Mouse (Mus musculus): ENCODE results near the gene Slc22a18. TPM values are rescaled to one million over a fixed set of nuclear protein-coding genes. Genes with fewer than 3 reads are reported as not detected.

Gene Slc22a18
- 2.3 and 3.5 TPM in 2 replicates for polyA plus RNA-seq (2012)

DNA sequence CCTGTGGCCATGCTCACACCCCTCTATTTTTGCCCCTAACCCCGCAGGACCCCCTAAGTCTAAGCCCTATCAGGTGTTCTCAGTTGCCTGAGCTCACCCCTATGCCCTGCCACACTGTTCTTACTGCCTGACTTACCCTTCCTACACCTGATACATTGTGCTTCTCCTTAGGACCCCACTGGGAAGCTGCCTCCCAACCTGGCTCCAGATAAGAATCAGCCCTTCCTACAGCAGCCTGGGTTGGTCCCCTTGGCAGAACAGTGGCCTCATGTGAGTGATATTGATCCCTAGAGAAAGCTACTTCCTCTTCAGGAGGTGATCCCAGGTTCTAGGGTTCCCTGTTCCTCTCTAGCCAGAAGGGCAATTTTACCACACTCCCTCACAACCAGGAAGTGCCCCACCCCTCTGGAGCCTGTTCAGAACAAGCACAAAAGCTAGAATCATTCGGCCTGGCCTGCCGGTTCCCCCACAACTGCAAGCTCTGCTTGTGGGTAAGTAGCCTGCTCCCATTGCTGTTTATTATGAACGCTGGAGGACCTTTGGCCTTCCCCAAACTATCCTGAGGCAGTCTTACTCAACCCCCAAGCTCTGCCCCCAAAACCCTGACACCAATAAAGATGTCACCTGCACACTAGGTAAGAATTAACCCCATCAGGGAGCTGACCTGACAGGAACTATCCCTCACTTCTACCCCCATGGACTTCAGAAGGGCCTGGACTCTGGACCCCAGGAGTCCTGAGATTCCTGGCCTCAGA, at the start of gene Slc22a18:
Slc22a18 (plus strand) TSS at position 390 of the 755 bp plus-strand sequence.

DNA sequence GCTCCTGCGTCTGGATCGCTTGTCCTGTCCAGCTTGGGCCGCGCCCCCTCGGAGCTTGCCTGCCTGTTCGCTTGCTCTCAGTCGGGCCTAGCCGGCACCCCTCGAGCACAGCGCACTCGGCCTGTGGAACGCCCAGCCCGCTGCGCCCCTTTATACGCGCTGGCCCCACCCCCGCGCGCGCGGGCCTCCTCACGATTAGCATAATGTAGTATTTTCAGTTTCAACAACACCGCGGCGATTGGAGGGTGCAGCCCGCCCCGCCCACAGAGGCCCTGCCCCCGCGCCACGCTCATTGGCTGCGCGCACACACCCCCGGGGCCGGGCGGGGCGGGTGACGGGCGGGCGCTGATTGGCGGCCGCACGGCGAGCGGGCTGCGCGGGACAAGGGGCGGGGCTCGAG, 12.7 kb upstream of the Slc22a18 start, which contains the start of gene Cdkn1c:
Cdkn1c (minus strand) TSS at position 177 of the 400 bp plus-strand sequence.

DNA sequence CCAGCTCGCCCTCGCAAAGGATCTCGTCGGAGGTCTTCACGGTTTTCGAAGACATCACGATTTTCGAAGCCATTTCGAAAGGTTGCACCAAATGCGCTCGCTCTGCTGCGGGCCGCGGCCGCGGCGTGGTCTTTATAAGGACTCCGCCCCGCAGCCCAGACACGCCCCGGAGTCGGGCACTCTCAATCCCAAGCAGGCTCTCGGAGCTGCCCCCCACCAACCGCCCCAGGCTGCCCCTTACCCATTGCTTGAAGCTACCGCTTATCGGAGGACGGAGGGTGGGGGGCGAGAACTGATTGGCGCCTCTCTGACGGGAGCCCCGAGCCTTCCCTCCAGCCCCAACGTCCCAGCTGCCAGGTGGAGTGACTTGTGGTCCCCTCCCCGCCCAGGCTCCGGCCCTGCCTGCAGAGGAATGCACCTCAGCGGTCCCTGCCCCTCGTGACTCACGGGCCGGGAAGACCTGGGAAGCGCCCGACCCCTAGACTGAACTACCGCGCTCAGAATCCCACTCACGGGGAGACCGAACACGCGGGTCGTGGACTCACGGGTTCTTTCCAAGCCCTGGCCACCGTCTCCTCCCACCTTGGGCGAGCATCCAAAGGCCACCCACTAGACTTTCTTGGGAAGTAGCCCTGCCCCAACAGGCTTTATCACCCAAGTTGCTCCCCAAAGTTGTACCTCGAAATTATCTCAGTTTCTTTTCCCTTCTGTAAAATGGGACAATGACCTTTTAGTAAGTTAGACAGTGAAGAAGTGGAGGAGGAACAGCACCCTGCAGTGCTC, 29.1 kb downstream of the Slc22a18 start, which contains the start of gene Phlda2:
Phlda2 (minus strand) TSS at position 733 of the 783 bp plus-strand sequence.

Other genes with a start within 250 kb of the Slc22a18 start
- gene Cdkn1c, start 12.7 kb upstream of the Slc22a18 start, polyA plus RNA-seq (2012), result 2.8 and 6.3 TPM in 2 replicates
- gene Phlda2, start 29.4 kb downstream of the Slc22a18 start, polyA plus RNA-seq (2012), result 5.9 and 10.4 TPM in 2 replicates
- 78.0 and 81.9 TPM in 2 replicates for gene Nap1l4, start 75.4 kb downstream of the Slc22a18 start, polyA plus RNA-seq (2012)
- gene Cars, start 126.4 kb downstream of the Slc22a18 start, polyA plus RNA-seq (2012), result 31.6 and 36.1 TPM in 2 replicates
- gene Tnfrsf26, start 155.0 kb downstream of the Slc22a18 start, polyA plus RNA-seq (2012), result 0.32 and 0.41 TPM in 2 replicates
- gene Tnfrsf22, start 175.9 kb downstream of the Slc22a18 start, polyA plus RNA-seq (2012), result 0.43 and 0.58 TPM in 2 replicates
- gene Tnfrsf23, start 212.1 kb downstream of the Slc22a18 start, polyA plus RNA-seq (2012), result 0.51 and 0.59 TPM in 2 replicates

All from megakaryocyte-erythroid progenitor cell, adult 5 weeks (primary cell).